Mouse (Mus musculus): Measurements from ENCODE around the gene Olfr1425. TPM values are rescaled to one million over a fixed set of nuclear protein-coding genes. Genes with fewer than 3 reads are reported as not detected.

Gene Olfr1425
- polyA plus RNA-seq, 1 experiment from 2014 or later = not detected

Other genes starting within 250 kb of the Olfr1425 start
- gene Olfr1417, start 238.5 kb downstream of the Olfr1425 start, polyA plus RNA-seq (2014; fragmentation: Nextera tagmentation; extraction: Ambion mirVana) = 0.12 TPM in 1 of 2 replicates, not detected in the other
- not detected in 2 replicates for gene Olfr1418, start 216.7 kb downstream of the Olfr1425 start, polyA plus RNA-seq (2014; fragmentation: Nextera tagmentation; extraction: Ambion mirVana)
- gene Olfr1419, start 202.6 kb downstream of the Olfr1425 start, polyA plus RNA-seq (2014; fragmentation: Nextera tagmentation; extraction: Ambion mirVana) = not detected in 2 replicates
- gene Olfr1420, start 191.2 kb downstream of the Olfr1425 start, polyA plus RNA-seq (2014; fragmentation: Nextera tagmentation; extraction: Ambion mirVana) = 0.07 and 0.12 TPM in 2 replicates
- 23.2 and 25.4 TPM in 2 replicates for gene Patl1, start 165.3 kb downstream of the Olfr1425 start, polyA plus RNA-seq (2014; fragmentation: Nextera tagmentation; extraction: Ambion mirVana)
- 8.8 and 9.0 TPM in 2 replicates for gene Osbp, start 111.8 kb downstream of the Olfr1425 start, polyA plus RNA-seq (2014; fragmentation: Nextera tagmentation; extraction: Ambion mirVana)
- gene Olfr1423, start 36.4 kb downstream of the Olfr1425 start, polyA plus RNA-seq (2014; fragmentation: Nextera tagmentation; extraction: Ambion mirVana) = not detected in 2 replicates
- 0.12 TPM in 1 of 2 replicates, not detected in the other for gene Olfr1424, start 15.0 kb downstream of the Olfr1425 start, polyA plus RNA-seq (2014; fragmentation: Nextera tagmentation; extraction: Ambion mirVana)
- not detected in 2 replicates for gene Olfr1426, start 14.3 kb upstream of the Olfr1425 start, polyA plus RNA-seq (2014; fragmentation: Nextera tagmentation; extraction: Ambion mirVana)
- gene Olfr1427, start 25.6 kb upstream of the Olfr1425 start, polyA plus RNA-seq (2014; fragmentation: Nextera tagmentation; extraction: Ambion mirVana) = not detected in 2 replicates
- gene Olfr1428, start 38.2 kb upstream of the Olfr1425 start, polyA plus RNA-seq (2014; fragmentation: Nextera tagmentation; extraction: Ambion mirVana) = not detected in 2 replicates
- gene Olfr76, start 45.5 kb upstream of the Olfr1425 start, polyA plus RNA-seq (2014; fragmentation: Nextera tagmentation; extraction: Ambion mirVana) = not detected in 2 replicates
- not detected in 2 replicates for gene Olfr1555-ps1, start 92.4 kb upstream of the Olfr1425 start, polyA plus RNA-seq (2014; fragmentation: Nextera tagmentation; extraction: Ambion mirVana)
- gene Olfr1431, start 122.9 kb upstream of the Olfr1425 start, polyA plus RNA-seq (2014; fragmentation: Nextera tagmentation; extraction: Ambion mirVana) = not detected in 2 replicates
- gene Olfr1432, start 154.9 kb upstream of the Olfr1425 start, polyA plus RNA-seq (2014; fragmentation: Nextera tagmentation; extraction: Ambion mirVana) = 0.35 TPM in 1 of 2 replicates, not detected in the other
- not detected in 2 replicates for gene Olfr262, start 163.9 kb upstream of the Olfr1425 start, polyA plus RNA-seq (2014; fragmentation: Nextera tagmentation; extraction: Ambion mirVana)
- not detected in 2 replicates for gene Olfr235, start 183.3 kb upstream of the Olfr1425 start, polyA plus RNA-seq (2014; fragmentation: Nextera tagmentation; extraction: Ambion mirVana)
- gene Olfr1434, start 202.1 kb upstream of the Olfr1425 start, polyA plus RNA-seq (2014; fragmentation: Nextera tagmentation; extraction: Ambion mirVana) = not detected in 2 replicates
- not detected in 2 replicates for gene Olfr1436, start 221.4 kb upstream of the Olfr1425 start, polyA plus RNA-seq (2014; fragmentation: Nextera tagmentation; extraction: Ambion mirVana)
- not detected in 2 replicates for gene Olfr1437, start 247.4 kb upstream of the Olfr1425 start, polyA plus RNA-seq (2014; fragmentation: Nextera tagmentation; extraction: Ambion mirVana)